Mouse (Mus musculus) forebrain, embryonic 13.5 days (tissue): ENCODE results near the gene Cryzl1. TPM values are rescaled to one million over a fixed set of nuclear protein-coding genes. Genes with fewer than 3 reads are reported as not detected.
A peak's percentile ranks its signal among the peaks of the same experiment; 100 is the strongest.

Experiments used
- ATAC-seq: fragments of 200-750 bp; cut with Nextera tagmentation; 2 replicates; pipeline ENCODE4 v1.8.0; 2017
- H3K27ac ChIP-seq: fragments of 300-500 bp; sonication (generic); 2 replicates; pipeline ENCODE4 v1.5.1; 2015; ENCODE audit warnings: inconsistent platforms, mild to moderate bottlenecking, moderate library complexity
- H3K27me3 ChIP-seq: fragments of 300-500 bp; sonication (generic); 2 replicates; pipeline ENCODE4 v1.6.1; 2015; ENCODE audit warnings: mild to moderate bottlenecking, inconsistent platforms
- H3K36me3 ChIP-seq: fragments of 300-500 bp; sonication (generic); 2 replicates; pipeline ENCODE4 v1.6.1; 2015; ENCODE audit warnings: mild to moderate bottlenecking, inconsistent platforms; ENCODE audit not compliant: poor library complexity, severe bottlenecking
- H3K4me1 ChIP-seq: fragments of 300-500 bp; sonication (generic); 2 replicates; pipeline ENCODE4 v1.6.1; 2015; ENCODE audit warnings: inconsistent platforms
- H3K4me2 ChIP-seq: fragments of 300-500 bp; sonication (generic); 2 replicates; pipeline ENCODE4 v1.6.1; 2015; ENCODE audit warnings: inconsistent platforms, mild to moderate bottlenecking, moderate library complexity
- H3K4me3 ChIP-seq: fragments of 300-500 bp; sonication (generic); 2 replicates; pipeline ENCODE4 v1.5.1; 2015; ENCODE audit warnings: mild to moderate bottlenecking, inconsistent platforms
- H3K9ac ChIP-seq: fragments of 300-500 bp; sonication (generic); 2 replicates; pipeline ENCODE4 v1.6.1; 2015; ENCODE audit warnings: mild to moderate bottlenecking, inconsistent platforms
- H3K9me3 ChIP-seq: fragments of 300-500 bp; sonication (generic); replicated peaks from 2 replicates; pipeline ENCODE4 v1.6.1; 2016; ENCODE audit warnings: inconsistent platforms
- WGBS: fragments of 180-500 bp; shearing (Covaris S2); methylation state at CpG from one replicate; pipeline ENCODE4 v1.1.7; 2015; 5-methylcytosine and 5-hydroxymethylcytosine counted together
- polyA plus RNA-seq: library from polyadenylated mRNA; unstranded; fragments of >200 nt; fragmentation: Nextera tagmentation; extraction: Ambion mirVana; gene quantifications from 2 replicates; pipeline ENCODE4 v1.2.1, GENCODE M21; 2015

Cryzl1 gene
- polyA plus RNA-seq = 93.0 and 98.0 TPM in 2 replicates

- WGBS = 1% methylated on average over 46 of the region's 46 CpGs
- peak; percentile 95 for ATAC-seq
Measured at GRCm38 (mm10) chr16:91728123-91729065, at the start of gene Cryzl1. Gene Cryzl1 (minus strand): TSS chr16:91728975.

GRCm38 (mm10) chr16:91772586-91772985 lies 43.8 kb upstream of the Cryzl1 start:
- peaks cover 38% of the 10 kb centered on the region for H3K4me1 ChIP-seq
- H3K27me3 ChIP-seq = no peaks in the 10 kb centered on the region
- H3K4me3 ChIP-seq = no peak overlapping the region
- no peak overlapping the region; the same call in 1 of the 2 replicates for H3K27ac ChIP-seq
- no peak for ATAC-seq
- 84% methylated on average over 7 of the region's 7 CpGs for WGBS
- H3K4me2 ChIP-seq = no peak overlapping the region
- H3K36me3 ChIP-seq = no peaks in the 10 kb centered on the region
- no peak overlapping the region for H3K9ac ChIP-seq
- no peaks in the 10 kb centered on the region for H3K9me3 ChIP-seq

More at GRCm38 (mm10) chr16:91728123-91729065, at the start of gene Cryzl1:
- Histone ChIP-seq H3K4me1 (peaks cover 39% of the 10 kb centered on the region), H3K27me3 (no peaks in the 10 kb centered on the region), H3K36me3 (peaks cover 7% of the 10 kb centered on the region; the same call in 1 of the 2 replicates), H3K9ac (peak within 1 kb of the TSS; percentile 99), H3K9me3 (no peaks in the 10 kb centered on the region), H3K4me3 (peak within 1 kb of the TSS; percentile 92), H3K4me2 (peak within 1 kb of the TSS; percentile 77), H3K27ac (peak within 1 kb of the TSS; percentile 94)

- no peaks in the 10 kb centered on the region for H3K36me3 ChIP-seq
- no peak overlapping the region for H3K4me2 ChIP-seq
- ATAC-seq = no peak; the same call in 1 of the 2 replicates
- WGBS = 74% methylated on average over 6 of the region's 6 CpGs
- H3K9me3 ChIP-seq = no peaks in the 10 kb centered on the region
- no peak overlapping the region for H3K4me3 ChIP-seq
- H3K27ac ChIP-seq = peak overlapping the region; percentile 66
- peaks cover 50% of the 10 kb centered on the region for H3K4me1 ChIP-seq
- no peaks in the 10 kb centered on the region for H3K27me3 ChIP-seq
- H3K9ac ChIP-seq = 0 out of 2 replicates have a peak overlapping the region, but pooled peaks have one; percentile 46
Measured at GRCm38 (mm10) chr16:91771334-91771733, 42.6 kb upstream of the Cryzl1 start.

GRCm38 (mm10) chr16:91770662-91771061 lies 41.9 kb upstream of the Cryzl1 start:
- Histone ChIP-seq H3K4me1 (peaks cover 50% of the 10 kb centered on the region), H3K36me3 (no peaks in the 10 kb centered on the region), H3K9me3 (no peaks in the 10 kb centered on the region), H3K9ac (peak overlapping the region; percentile 46), H3K4me3 (no peak overlapping the region), H3K4me2 (peak overlapping the region; percentile 30), H3K27ac (peak overlapping the region; percentile 66), H3K27me3 (no peaks in the 10 kb centered on the region)
- peak; percentile 89 for ATAC-seq
- 2% methylated on average over 5 of the region's 5 CpGs for WGBS

- H3K9me3 ChIP-seq = no peaks in the 10 kb centered on the region
- no peaks in the 10 kb centered on the region for H3K27me3 ChIP-seq
- peak overlapping the region; percentile 66; the same call in 1 of the 2 replicates for H3K27ac ChIP-seq
- H3K9ac ChIP-seq = no peak overlapping the region
- 70% methylated on average over 5 of the region's 5 CpGs for WGBS
- peaks cover 52% of the 10 kb centered on the region for H3K4me1 ChIP-seq
- no peak overlapping the region for H3K4me3 ChIP-seq
- ATAC-seq = no peak
- no peaks in the 10 kb centered on the region for H3K36me3 ChIP-seq
- no peak overlapping the region for H3K4me2 ChIP-seq
Measured at GRCm38 (mm10) chr16:91769911-91770310, 41.1 kb upstream of the Cryzl1 start.

GRCm38 (mm10) chr16:91768586-91768985 lies 39.8 kb upstream of the Cryzl1 start:
- 94% methylated on average over 6 of the region's 6 CpGs for WGBS
- H3K27me3 ChIP-seq = no peaks in the 10 kb centered on the region
- no peak overlapping the region for H3K4me2 ChIP-seq
- H3K27ac ChIP-seq = no peak overlapping the region
- H3K9ac ChIP-seq = no peak overlapping the region
- peaks cover 65% of the 10 kb centered on the region for H3K4me1 ChIP-seq
- H3K4me3 ChIP-seq = no peak overlapping the region
- H3K9me3 ChIP-seq = no peaks in the 10 kb centered on the region
- no peaks in the 10 kb centered on the region for H3K36me3 ChIP-seq
- no peak for ATAC-seq

- no peaks in the 10 kb centered on the region for H3K9me3 ChIP-seq
- H3K27ac ChIP-seq = no peak overlapping the region
- WGBS = 85% methylated on average over 11 of the region's 11 CpGs
- H3K4me3 ChIP-seq = no peak overlapping the region
- ATAC-seq = no peak
- H3K4me1 ChIP-seq = peaks cover 67% of the 10 kb centered on the region
- H3K9ac ChIP-seq = no peak overlapping the region
- H3K36me3 ChIP-seq = no peaks in the 10 kb centered on the region
- H3K4me2 ChIP-seq = no peak overlapping the region
- no peaks in the 10 kb centered on the region for H3K27me3 ChIP-seq
Measured at GRCm38 (mm10) chr16:91767165-91767701, 38.5 kb upstream of the Cryzl1 start.

- Histone ChIP-seq H3K27me3 (no peaks in the 10 kb centered on the region), H3K9ac (no peak overlapping the region), H3K9me3 (no peaks in the 10 kb centered on the region), H3K4me3 (no peak overlapping the region), H3K4me1 (peaks cover 65% of the 10 kb centered on the region), H3K36me3 (no peaks in the 10 kb centered on the region), H3K4me2 (no peak overlapping the region), H3K27ac (no peak overlapping the region)
- WGBS = 92% methylated on average over 15 of the region's 15 CpGs
- ATAC-seq = no peak
Measured at GRCm38 (mm10) chr16:91765816-91766210, 37.0 kb upstream of the Cryzl1 start.

- no peak for ATAC-seq
- H3K27me3 ChIP-seq = no peaks in the 10 kb centered on the region
- peaks cover 2% of the 10 kb centered on the region; the same call in 1 of the 2 replicates for H3K36me3 ChIP-seq
- H3K9ac ChIP-seq = no peak overlapping the region
- H3K27ac ChIP-seq = no peak overlapping the region
- no peaks in the 10 kb centered on the region for H3K9me3 ChIP-seq
- H3K4me1 ChIP-seq = peaks cover 65% of the 10 kb centered on the region
- H3K4me2 ChIP-seq = no peak overlapping the region
- 87% methylated on average over 15 of the region's 15 CpGs for WGBS
- H3K4me3 ChIP-seq = no peak overlapping the region
Measured at GRCm38 (mm10) chr16:91765121-91765815, 36.5 kb upstream of the Cryzl1 start.

GRCm38 (mm10) chr16:91764414-91764813 lies 35.6 kb upstream of the Cryzl1 start:
- Histone ChIP-seq H3K9ac (no peak overlapping the region), H3K27me3 (no peaks in the 10 kb centered on the region), H3K4me1 (peaks cover 59% of the 10 kb centered on the region), H3K4me2 (no peak overlapping the region), H3K27ac (no peak overlapping the region), H3K4me3 (no peak overlapping the region), H3K9me3 (no peaks in the 10 kb centered on the region), H3K36me3 (peaks cover 3% of the 10 kb centered on the region; the same call in 1 of the 2 replicates)
- WGBS = 75% methylated on average over 6 of the region's 6 CpGs
- no peak for ATAC-seq

GRCm38 (mm10) chr16:91763975-91764374 lies 35.2 kb upstream of the Cryzl1 start:
- H3K4me1 ChIP-seq = peaks cover 59% of the 10 kb centered on the region
- H3K36me3 ChIP-seq = peaks cover 3% of the 10 kb centered on the region; the same call in 1 of the 2 replicates
- no peak overlapping the region for H3K4me2 ChIP-seq
- H3K9ac ChIP-seq = no peak overlapping the region
- 60% methylated on average over 6 of the region's 6 CpGs for WGBS
- ATAC-seq = no peak
- no peaks in the 10 kb centered on the region for H3K9me3 ChIP-seq
- no peak overlapping the region for H3K4me3 ChIP-seq
- H3K27me3 ChIP-seq = no peaks in the 10 kb centered on the region
- H3K27ac ChIP-seq = no peak overlapping the region

- ATAC-seq = no peak
- no peak overlapping the region for H3K4me3 ChIP-seq
- H3K4me1 ChIP-seq = peaks cover 58% of the 10 kb centered on the region
- no peaks in the 10 kb centered on the region for H3K9me3 ChIP-seq
- 77% methylated on average over 7 of the region's 7 CpGs for WGBS
- no peak overlapping the region for H3K27ac ChIP-seq
- peaks cover 3% of the 10 kb centered on the region; the same call in 1 of the 2 replicates for H3K36me3 ChIP-seq
- no peak overlapping the region for H3K4me2 ChIP-seq
- no peak overlapping the region for H3K9ac ChIP-seq
- H3K27me3 ChIP-seq = no peaks in the 10 kb centered on the region
Measured at GRCm38 (mm10) chr16:91762476-91762875, 33.7 kb upstream of the Cryzl1 start.
